Mouse (Mus musculus) liver, adult 2 months (tissue): ENCODE measurements around the gene Mrpl30.

Source experiments
- CTCF ChIP-seq: fragments of 200-500 bp; IDR thresholded peaks from 2 replicates; pipeline ENCODE4 v1.5.1; 2011; ENCODE audit warnings: low read depth, low read length, control low read depth
- POLR2A ChIP-seq: fragments of 200-500 bp; IDR thresholded peaks from 2 replicates; pipeline ENCODE4 v1.6.1; 2011; ENCODE audit warnings: low read length, control low read depth; ENCODE audit not compliant: insufficient read depth; ENCODE audit errors: extremely low read depth

GRCm38 (mm10) chr1:37891400-37891799 lies 1.1 kb downstream of the Mrpl30 start:
- TF ChIP-seq CTCF (0 out of 2 replicates have a peak, but pooled peaks have one; percentile 9), POLR2A (no peak)
